ENCODE assay signal across 8 mouse cellular contexts in genomic region chr4:115056921-115057673, GRCm38 (mm10). TPM values are rescaled to one million over a fixed set of nuclear protein-coding genes. Genes with fewer than 3 reads are reported as not detected.
DNase-seq lines count a peak whose midpoint lies in the region; ATAC-seq and TF ChIP-seq lines count a peak whose summit lies in the region.

No protein-coding gene starts in this region.

- no peaks in the 10 kb centered on the region for H3K36me3 ChIP-seq in embryonic facial prominence, embryonic 12.5 days
- no peaks in the 10 kb centered on the region for H3K36me3 ChIP-seq in heart, embryonic 10.5 days
- H3K36me3 ChIP-seq in kidney, adult 2 months (ENCODE audit: control insufficient read depth, insufficient read depth, low read length) = no peaks in the 10 kb centered on the region
- peaks cover 10% of the 10 kb centered on the region; the same call in 1 of the 2 replicates for H3K36me3 ChIP-seq in liver, embryonic 15.5 days (replicated peaks)

- peak; percentile 63 for DNase-seq in ZHBTc4 (ENCODE audit: low read depth, low spot score)
- peak; percentile 89 for DNase-seq in heart, embryonic 10.5 days (ENCODE audit: low spot score)
- peak; percentile 76 for DNase-seq in kidney, adult 2 months
- DNase-seq in natural killer cell, adult 2 months (ENCODE audit: low spot score in 2 of 2) = peak; percentile 53 to 57
- peak; percentile 63 for DNase-seq in yolk sac, embryonic 10.5 days (ENCODE audit: low spot score)

- H3K27me3 ChIP-seq in embryonic facial prominence, embryonic 12.5 days = peaks cover 92% of the 10 kb centered on the region
- peaks cover 94% of the 10 kb centered on the region for H3K27me3 ChIP-seq in heart, embryonic 10.5 days (ENCODE audit: insufficient read depth, poor library complexity, severe bottlenecking)
- H3K27me3 ChIP-seq in kidney, adult 2 months (replicated peaks; ENCODE audit: control insufficient read depth, insufficient read depth, low read length) = peaks cover 9% of the 10 kb centered on the region
- H3K27me3 ChIP-seq in liver, embryonic 15.5 days = peaks cover 61% of the 10 kb centered on the region

- H3K4me1 ChIP-seq in embryonic facial prominence, embryonic 12.5 days = peaks cover 14% of the 10 kb centered on the region; the same call in 1 of the 2 replicates
- peaks cover 18% of the 10 kb centered on the region for H3K4me1 ChIP-seq in heart, embryonic 10.5 days
- peaks cover 4% of the 10 kb centered on the region; the same call in 1 of the 2 replicates for H3K4me1 ChIP-seq in kidney, adult 2 months (ENCODE audit: control insufficient read depth, insufficient read depth, low read length)
- peaks cover 49% of the 10 kb centered on the region for H3K4me1 ChIP-seq in liver, embryonic 15.5 days (replicated peaks)

- peak overlapping the region; percentile 32 for H3K4me3 ChIP-seq in embryonic facial prominence, embryonic 12.5 days
- H3K4me3 ChIP-seq in heart, embryonic 10.5 days = peak overlapping the region; percentile 60
- peak overlapping the region; percentile 56 for H3K4me3 ChIP-seq in kidney, adult 2 months (ENCODE audit: insufficient read depth, low read depth, low read length)
- H3K4me3 ChIP-seq in liver, embryonic 15.5 days (replicated peaks) = peak overlapping the region; percentile 79

- no peak for TF ChIP-seq POLR2A in kidney, adult 2 months (IDR thresholded peaks at IDR 0.05; ENCODE audit: low read depth, low read length)

- H3K27ac ChIP-seq in embryonic facial prominence, embryonic 12.5 days = peak overlapping the region; percentile 54; the same call in 1 of the 2 replicates
- peak overlapping the region; percentile 91 for H3K27ac ChIP-seq in heart, embryonic 10.5 days
- peak overlapping the region; percentile 64 for H3K27ac ChIP-seq in kidney, adult 2 months (ENCODE audit: insufficient read depth, low read depth, low read length)
- peak overlapping the region; percentile 99 for H3K27ac ChIP-seq in liver, embryonic 15.5 days (replicated peaks)

- H3K9ac ChIP-seq in embryonic facial prominence, embryonic 12.5 days = peak overlapping the region; percentile 30; the same call in 1 of the 2 replicates
- peak overlapping the region; percentile 96 for H3K9ac ChIP-seq in liver, embryonic 15.5 days

- no peak for TF ChIP-seq CTCF in kidney, adult 2 months (conservative IDR thresholded peaks at IDR 0.05; ENCODE audit: insufficient read depth, insufficient read length, low read depth, low read length)

- peak; percentile 52 for ATAC-seq in CD4-positive, CD25-positive, alpha-beta regulatory T cell, adult 4 months
- ATAC-seq in embryonic facial prominence, embryonic 12.5 days (ENCODE audit: insufficient number of reproducible peaks, insufficient read depth, low FRiP score, low TSS enrichment) = peak; percentile 67
- ATAC-seq in liver, embryonic 15.5 days (ENCODE audit: insufficient read depth) = peak; percentile 38

- peak overlapping the region; percentile 51 for H3K4me2 ChIP-seq in embryonic facial prominence, embryonic 12.5 days (replicated peaks)
- H3K4me2 ChIP-seq in liver, embryonic 15.5 days = peak overlapping the region; percentile 96

- no peaks in the 10 kb centered on the region for H3K9me3 ChIP-seq in embryonic facial prominence, embryonic 12.5 days
- H3K9me3 ChIP-seq in heart, embryonic 10.5 days = no peaks in the 10 kb centered on the region
- H3K9me3 ChIP-seq in liver, embryonic 15.5 days (replicated peaks) = no peaks in the 10 kb centered on the region

- under 1% methylated on average over 48 of the region's 48 CpGs for WGBS in embryonic facial prominence, embryonic 12.5 days
- under 1% methylated on average over 48 of the region's 48 CpGs for WGBS in heart, embryonic 10.5 days
- 1% methylated on average over 48 of the region's 48 CpGs for WGBS in kidney, adult 2 months
- 1% methylated on average over 48 of the region's 48 CpGs for WGBS in liver, embryonic 15.5 days (ENCODE audit: insufficient replicate concordance)

RNA-seq across cellular contexts. Expression of gene Tal1, which starts 0.9 kb away (rescaled TPM):
- not detected for polyA plus RNA-seq in CD4-positive, CD25-positive, alpha-beta regulatory T cell, adult 4 months (2017; shearing (Covaris generic))
- polyA plus RNA-seq in embryonic facial prominence, embryonic 12.5 days (2016; fragmentation: Nextera tagmentation; extraction: Ambion mirVana) = 2.3 and 2.5 TPM in 2 replicates
- 6.7 and 8.3 TPM in 2 replicates for polyA plus RNA-seq in heart, embryonic 10.5 days (2016; fragmentation: Nextera tagmentation; extraction: Ambion mirVana)
- polyA plus RNA-seq in kidney, adult 2 months (2012; rRNA removed) = 1.7 and 1.8 TPM in 2 replicates
- polyA plus RNA-seq in liver, embryonic 15.5 days (2015; fragmentation: Nextera tagmentation; extraction: Ambion mirVana) = 26.5 and 31.0 TPM in 2 replicates

RNA-seq across cellular contexts. Expression of gene Pdzk1ip1, which starts 31.4 kb away (rescaled TPM):
- 10 to 100 TPM; 25.7 to 31.9 TPM for polyA plus RNA-seq in CD4-positive, CD25-positive, alpha-beta regulatory T cell, adult 4 months (2017; shearing (Covaris generic))
- 11.7 and 15.4 TPM in 2 replicates for polyA plus RNA-seq in embryonic facial prominence, embryonic 12.5 days (2016; fragmentation: Nextera tagmentation; extraction: Ambion mirVana)
- polyA plus RNA-seq in heart, embryonic 10.5 days (2016; fragmentation: Nextera tagmentation; extraction: Ambion mirVana) = 19.5 and 29.4 TPM in 2 replicates
- 3,641 and 4,008 TPM in 2 replicates for polyA plus RNA-seq in kidney, adult 2 months (2012; rRNA removed)
- 25.4 and 25.5 TPM in 2 replicates for polyA plus RNA-seq in liver, embryonic 15.5 days (2015; fragmentation: Nextera tagmentation; extraction: Ambion mirVana)

RNA-seq across cellular contexts. Expression of gene Stil, which starts 57.1 kb away (rescaled TPM):
- polyA plus RNA-seq in CD4-positive, CD25-positive, alpha-beta regulatory T cell, adult 4 months (2017; shearing (Covaris generic)) = 1 to 10 TPM; 2.0 TPM
- polyA plus RNA-seq in embryonic facial prominence, embryonic 12.5 days (2016; fragmentation: Nextera tagmentation; extraction: Ambion mirVana) = 13.2 and 17.7 TPM in 2 replicates
- polyA plus RNA-seq in heart, embryonic 10.5 days (2016; fragmentation: Nextera tagmentation; extraction: Ambion mirVana) = 13.0 and 13.5 TPM in 2 replicates
- 0.11 and 0.13 TPM in 2 replicates for polyA plus RNA-seq in kidney, adult 2 months (2012; rRNA removed)
- polyA plus RNA-seq in liver, embryonic 15.5 days (2015; fragmentation: Nextera tagmentation; extraction: Ambion mirVana) = 8.9 and 9.5 TPM in 2 replicates

Comparison
In these comparisons a context has a peak if more than half of its experiments do, and no peak if none do; other contexts are left out.
1. Peak in every context shown above with its lines: DNase-seq, ATAC-seq, H3K4me3 ChIP-seq and H3K27ac ChIP-seq.
2. RNA of gene Pdzk1ip1, which starts 31.4 kb away (polyA plus RNA-seq): 3,641 to 4,008 TPM in kidney, adult 2 months; 25.7 to 31.9 TPM in CD4-positive, CD25-positive, alpha-beta regulatory T cell, adult 4 months, 25.4 to 25.5 TPM in liver, embryonic 15.5 days, 19.5 to 29.4 TPM in heart, embryonic 10.5 days and 11.7 to 15.4 TPM in embryonic facial prominence, embryonic 12.5 days; every median in the first group is over 100 times any median in the second.